Mouse (Mus musculus) bone marrow macrophage, adult 2 months (primary cell): ENCODE data around the gene Ccng2.

Source experiments
- CTCF ChIP-seq: IDR thresholded peaks from 2 replicates; pipeline ENCODE4 v1.5.1; 2012; ENCODE audit warnings: low read depth, mild to moderate bottlenecking, low read length, moderate library complexity
- POLR2A ChIP-seq: IDR thresholded peaks from 2 replicates; pipeline ENCODE4 v1.6.1; 2012; ENCODE audit warnings: mild to moderate bottlenecking, low read depth, low read length, borderline replicate concordance

- TF ChIP-seq CTCF (no peak), POLR2A (no peak)
These were observed 31.2 kb upstream of the Ccng2 start for GRCm38 (mm10) chr5:93235888-93236287.
